Mouse (Mus musculus) small intestine, adult 2 months (tissue): ENCODE measurements around the gene Pcsk4. TPM values are rescaled to one million over a fixed set of nuclear protein-coding genes. Genes with fewer than 3 reads are reported as not detected.

Source experiments
- H3K27ac ChIP-seq: fragments of 200-500 bp; 2 replicates; pipeline ENCODE4 v1.5.1; 2012; ENCODE audit warnings: low read depth, low read length, control low read depth, inconsistent platforms; ENCODE audit not compliant: insufficient read depth
- H3K27me3 ChIP-seq: fragments of 200-500 bp; 2 replicates; pipeline ENCODE4 v1.6.1; 2012; ENCODE audit warnings: mild to moderate bottlenecking, moderate library complexity, low read length, inconsistent platforms; ENCODE audit not compliant: control insufficient read depth, insufficient read depth
- H3K36me3 ChIP-seq: fragments of 200-500 bp; 2 replicates; pipeline ENCODE4 v1.6.1; 2012; ENCODE audit warnings: mild to moderate bottlenecking, low read length, control low read depth, inconsistent platforms; ENCODE audit not compliant: control insufficient read depth, insufficient read depth
- H3K4me1 ChIP-seq: fragments of 200-500 bp; 2 replicates; pipeline ENCODE4 v1.6.1; 2012; ENCODE audit warnings: low read length, inconsistent platforms, mixed read lengths; ENCODE audit not compliant: control insufficient read depth, insufficient read depth, insufficient read length
- H3K4me3 ChIP-seq: fragments of 200-500 bp; 2 replicates; pipeline ENCODE4 v1.5.1; 2012; ENCODE audit warnings: low read depth, mild to moderate bottlenecking, control low read depth, inconsistent platforms, low read length, moderate library complexity
- CTCF ChIP-seq: fragments of 200-500 bp; IDR thresholded peaks from 2 replicates; pipeline ENCODE4 v1.5.1; 2012; ENCODE audit warnings: low read depth, mild to moderate bottlenecking, control low read depth, inconsistent platforms, low read length, moderate library complexity, mixed read lengths; ENCODE audit not compliant: insufficient replicate concordance, insufficient read length; ENCODE audit errors: extremely low read depth
- POLR2A ChIP-seq: fragments of 200-500 bp; IDR thresholded peaks from 2 replicates; pipeline ENCODE4 v1.6.1; 2012; ENCODE audit warnings: low read depth, mild to moderate bottlenecking, control low read depth, inconsistent platforms, low read length, moderate library complexity
- WGBS: fragments of 180-500 bp; shearing (Covaris S2); methylation state at CpG from one replicate; pipeline ENCODE4 v1.1.7; 2018; 5-methylcytosine and 5-hydroxymethylcytosine counted together
- polyA plus RNA-seq: library from polyadenylated mRNA; depleted of rRNA; stranded (reverse); fragments of >200 nt; gene quantifications from 2 replicates; pipeline ENCODE4 v1.2.3, GENCODE M21; 2012

The Pcsk4 gene
- polyA plus RNA-seq, 1 experiment, result 27.0 TPM

DNA sequence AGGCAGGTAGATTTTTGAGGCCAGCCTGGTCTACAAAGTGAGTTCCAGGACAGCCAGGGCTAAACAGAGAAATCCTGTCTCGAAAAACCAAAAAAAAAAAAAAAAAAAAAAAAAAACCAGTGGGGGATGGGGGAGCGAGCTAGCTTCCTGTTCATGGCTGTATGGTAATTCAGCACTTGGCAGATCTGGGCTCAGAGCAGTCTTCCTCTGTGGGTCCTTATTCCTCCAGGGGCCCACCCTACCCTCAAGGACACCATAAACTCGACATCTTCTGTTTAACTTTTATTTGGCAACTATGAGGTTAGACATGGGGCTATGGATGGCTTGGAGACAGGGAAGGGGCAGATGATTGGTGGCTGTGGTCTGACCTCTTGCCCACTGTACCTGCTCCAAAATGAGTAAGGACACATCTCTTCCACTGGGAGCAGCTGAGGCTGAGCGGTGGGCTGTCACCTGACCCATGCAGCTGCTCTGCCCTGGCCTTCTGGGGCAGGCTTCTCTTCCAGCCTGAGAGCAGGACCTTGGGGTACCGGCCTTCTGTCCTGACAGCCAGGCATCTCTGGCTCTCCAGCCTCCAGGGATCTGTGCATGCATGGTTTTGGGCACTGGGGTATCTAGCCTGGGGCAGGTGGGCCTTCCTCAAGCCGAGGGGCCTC, 8.2 kb downstream of the Pcsk4 start:
- TF ChIP-seq CTCF (no peak), POLR2A (no peak)
- WGBS, result 66% methylated on average over 6 of the region's 6 CpGs
- no peak overlapping the region for H3K27ac ChIP-seq
- H3K36me3 ChIP-seq, result peaks cover 11% of the 10 kb centered on the region; the same call in 1 of the 2 replicates
- peaks cover 30% of the 10 kb centered on the region for H3K4me1 ChIP-seq
- H3K27me3 ChIP-seq, result peaks cover under 1% of the 10 kb centered on the region; the same call in 1 of the 2 replicates
- H3K4me3 ChIP-seq, result no peak overlapping the region

DNA sequence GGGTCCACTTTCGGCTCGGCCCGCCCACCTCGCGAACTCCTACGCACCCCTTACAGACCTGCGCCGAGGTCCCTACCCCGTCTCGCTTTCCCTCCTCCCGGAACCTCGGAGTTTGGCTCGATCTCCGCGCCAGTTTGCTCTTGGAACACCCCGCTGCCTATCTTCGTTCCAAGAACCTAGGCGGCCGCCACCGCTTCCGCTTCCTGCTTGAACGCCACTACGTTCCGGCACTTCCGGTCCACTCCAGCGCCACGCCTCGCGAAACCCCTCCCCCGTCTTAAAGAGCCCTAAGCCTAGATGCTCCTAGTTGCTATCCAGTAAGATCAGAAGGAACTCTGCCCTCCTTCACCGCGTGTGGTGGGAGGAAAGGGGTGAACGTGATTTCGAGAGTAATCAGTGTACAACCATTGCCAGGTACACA, 8.9 kb downstream of the Pcsk4 start, which contains the start of gene 2310011J03Rik:
TSS of gene 2310011J03Rik (minus strand) at position 198 of the 421 bp plus-strand sequence.
- peak within 1 kb of the TSS; percentile 39 for H3K27ac ChIP-seq
- H3K4me1 ChIP-seq, result peaks cover 30% of the 10 kb centered on the region
- H3K36me3 ChIP-seq, result peaks cover 11% of the 10 kb centered on the region; the same call in 1 of the 2 replicates
- H3K27me3 ChIP-seq, result peaks cover 9% of the 10 kb centered on the region; the same call in 1 of the 2 replicates
- under 1% methylated on average over 34 of the region's 34 CpGs for WGBS
- TF ChIP-seq POLR2A (peak; percentile 75; the same call in 1 of the 2 replicates), CTCF (no peak)
- peak within 1 kb of the TSS; percentile 75 for H3K4me3 ChIP-seq

DNA sequence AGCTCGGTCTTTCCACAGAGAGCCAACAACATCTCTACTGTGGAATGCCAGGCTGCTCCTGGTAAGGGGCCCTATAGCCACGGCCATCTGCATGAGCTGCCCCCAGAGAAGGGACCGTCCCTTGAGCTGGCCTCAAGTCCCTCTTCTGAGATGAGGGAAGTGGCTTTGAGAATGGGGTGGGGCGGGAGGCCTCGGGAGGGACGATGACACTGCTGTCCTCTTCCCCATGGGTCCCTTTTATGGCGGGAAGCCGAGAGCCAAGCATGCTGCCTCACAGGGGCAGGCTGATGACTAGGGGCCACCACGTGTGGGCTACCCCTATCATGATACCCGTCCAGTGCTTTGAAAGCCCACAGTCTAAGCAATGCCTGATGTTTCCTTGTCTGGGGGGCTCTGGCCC, 12.3 kb downstream of the Pcsk4 start:
- Histone ChIP-seq H3K36me3 (peaks cover 11% of the 10 kb centered on the region; the same call in 1 of the 2 replicates), H3K27ac (no peak overlapping the region), H3K27me3 (peaks cover 33% of the 10 kb centered on the region), H3K4me1 (peaks cover 11% of the 10 kb centered on the region), H3K4me3 (no peak overlapping the region)
- WGBS, result 45% methylated on average over 10 of the region's 10 CpGs
- TF ChIP-seq CTCF (no peak), POLR2A (no peak)

DNA sequence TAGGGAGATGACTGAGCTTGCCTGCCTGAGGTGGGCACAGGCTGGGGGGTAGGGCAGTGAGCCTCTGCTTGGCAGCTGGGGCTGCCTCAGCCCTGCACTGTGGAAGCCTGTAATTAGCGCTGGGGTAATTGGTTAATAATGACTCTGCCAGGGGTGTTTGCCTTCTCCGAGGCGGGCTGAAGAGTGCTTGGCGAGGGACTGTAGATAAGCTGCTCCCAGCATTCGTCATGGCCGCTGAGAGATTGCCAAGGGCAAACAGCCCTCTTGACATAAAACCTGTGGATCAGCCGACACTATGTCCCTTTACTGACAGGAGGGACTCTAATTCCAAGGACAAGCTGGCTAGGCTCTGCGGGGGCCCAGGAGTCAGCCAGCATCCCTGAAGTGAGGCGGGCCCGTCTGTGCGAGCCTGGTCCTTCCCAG, 12.9 kb downstream of the Pcsk4 start:
- H3K36me3 ChIP-seq, result peaks cover 11% of the 10 kb centered on the region; the same call in 1 of the 2 replicates

DNA sequence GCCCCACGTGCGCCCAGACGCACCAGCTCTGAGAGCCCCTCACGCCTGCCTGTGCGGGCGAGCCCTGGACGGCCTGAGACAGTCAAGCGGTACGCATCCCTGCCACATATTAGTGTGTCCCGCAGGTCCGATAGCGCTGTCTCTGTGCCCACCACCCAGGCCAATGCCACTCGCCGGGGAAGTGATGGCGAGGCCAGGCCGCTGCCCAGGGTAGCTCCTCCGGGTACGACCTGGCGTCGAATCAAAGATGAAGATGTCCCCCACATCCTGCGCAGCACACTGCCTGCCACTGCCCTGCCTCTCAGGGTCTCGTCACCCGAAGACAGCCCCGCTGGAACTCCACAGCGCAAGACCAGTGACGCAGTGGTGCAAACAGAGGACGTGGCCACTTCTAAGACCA, 14.0 kb downstream of the Pcsk4 start:
- peaks cover 11% of the 10 kb centered on the region for H3K4me1 ChIP-seq
- no peak overlapping the region for H3K27ac ChIP-seq
- H3K36me3 ChIP-seq, result peaks cover 11% of the 10 kb centered on the region; the same call in 1 of the 2 replicates
- no peak overlapping the region for H3K4me3 ChIP-seq
- TF ChIP-seq CTCF, result no peak
- TF ChIP-seq POLR2A, result no peak
- peaks cover 40% of the 10 kb centered on the region for H3K27me3 ChIP-seq
- 50% methylated on average over 27 of the region's 27 CpGs for WGBS

More for the DNA sequence above, 12.9 kb downstream of the Pcsk4 start:
- peaks cover 36% of the 10 kb centered on the region for H3K27me3 ChIP-seq
- H3K27ac ChIP-seq, result no peak overlapping the region
- 15% methylated on average over 11 of the region's 11 CpGs for WGBS
- peaks cover 11% of the 10 kb centered on the region for H3K4me1 ChIP-seq
- TF ChIP-seq POLR2A, result no peak
- no peak for TF ChIP-seq CTCF
- no peak overlapping the region for H3K4me3 ChIP-seq

DNA sequence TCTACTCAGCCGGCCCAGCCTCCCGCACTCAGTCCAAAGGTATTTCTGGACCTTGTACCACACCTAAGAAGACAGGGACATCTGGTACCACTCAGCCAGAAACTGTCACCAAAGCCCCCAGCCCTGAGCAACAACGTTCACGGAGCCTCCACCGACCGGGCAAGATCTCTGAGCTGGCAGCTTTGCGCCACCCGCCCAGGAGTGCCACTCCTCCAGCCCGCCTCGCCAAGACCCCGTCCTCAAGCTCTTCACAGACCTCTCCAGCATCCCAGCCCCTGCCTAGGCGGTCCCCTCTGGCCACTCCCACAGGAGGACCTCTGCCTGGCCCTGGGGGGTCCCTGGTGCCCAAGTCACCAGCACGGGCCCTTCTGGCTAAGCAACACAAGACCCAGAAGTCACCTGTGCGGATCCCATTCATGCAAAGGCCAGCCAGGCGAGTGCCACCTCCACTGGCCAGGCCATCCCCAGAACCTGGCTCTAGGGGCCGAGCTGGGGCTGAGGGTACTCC, 14.8 kb downstream of the Pcsk4 start:
- WGBS, result 50% methylated on average over 16 of the region's 16 CpGs
- Histone ChIP-seq H3K27ac (no peak overlapping the region), H3K4me1 (peaks cover 10% of the 10 kb centered on the region), H3K27me3 (peaks cover 40% of the 10 kb centered on the region), H3K36me3 (peaks cover 11% of the 10 kb centered on the region; the same call in 1 of the 2 replicates), H3K4me3 (no peak overlapping the region)
- TF ChIP-seq POLR2A (no peak), CTCF (no peak)

DNA sequence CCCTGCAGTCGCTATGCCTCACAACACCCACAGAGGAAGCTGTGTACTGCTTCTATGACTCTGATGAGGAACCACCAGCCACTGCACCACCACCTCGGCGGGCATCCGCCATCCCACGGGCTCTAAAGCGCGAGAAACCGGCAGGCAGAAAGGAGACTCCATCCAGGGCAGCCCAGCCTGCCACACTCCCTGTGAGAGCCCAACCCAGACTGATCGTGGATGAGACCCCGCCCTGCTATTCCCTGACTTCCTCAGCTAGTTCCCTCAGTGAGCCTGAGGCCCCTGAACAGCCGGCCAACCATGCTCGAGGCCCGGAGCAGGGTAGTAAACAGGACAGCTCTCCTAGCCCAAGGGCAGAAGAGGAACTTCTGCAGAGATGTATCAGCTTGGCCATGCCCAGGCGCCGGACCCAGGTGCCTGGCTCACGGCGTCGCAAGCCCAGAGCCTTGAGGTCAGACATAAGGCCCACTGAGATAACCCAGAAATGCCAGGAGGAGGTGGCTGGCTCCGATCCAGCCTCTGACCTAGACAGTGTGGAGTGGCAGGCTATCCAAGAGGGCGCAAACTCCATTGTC, 15.6 kb downstream of the Pcsk4 start:
- H3K4me3 ChIP-seq, result no peak overlapping the region
- TF ChIP-seq CTCF, result no peak
- no peak for TF ChIP-seq POLR2A
- H3K27ac ChIP-seq, result no peak overlapping the region
- peaks cover 7% of the 10 kb centered on the region; the same call in 1 of the 2 replicates for H3K36me3 ChIP-seq
- WGBS, result 23% methylated on average over 20 of the region's 20 CpGs
- H3K4me1 ChIP-seq, result peaks cover 3% of the 10 kb centered on the region
- peaks cover 40% of the 10 kb centered on the region for H3K27me3 ChIP-seq
